Mouse (Mus musculus): ENCODE results near the gene Acr. TPM values are rescaled to one million over a fixed set of nuclear protein-coding genes. Genes with fewer than 3 reads are reported as not detected.
A peak's percentile ranks its signal among the peaks of the same experiment; 100 is the strongest.

Gene Acr
- total RNA-seq, 2 experiments from 2014 or later = 5.8 to 5.9 TPM

GRCm38 (mm10) chr15:89607888-89608287 is 39.8 kb downstream of the Acr start:
- intact Hi-C loops (cut with DNase I) = no loop called here
- DNase-seq = no peak

- DNase-seq = peak; percentile 51
- intact Hi-C loops (cut with DNase I) = loop anchor here (5.0 to 10.0 kb wide), 2 partner anchors 412 to 595 kb away; no protein-coding TSS in a partner anchor
Measured at GRCm38 (mm10) chr15:89622312-89622958, 54.3 kb downstream of the Acr start.

GRCm38 (mm10) chr15:89622959-89623625 is 55.0 kb downstream of the Acr start:
- intact Hi-C loops (cut with DNase I) = loop anchor here (5.0 to 10.0 kb wide), 2 partner anchors 412 to 594 kb away; no protein-coding TSS in a partner anchor
- no peak for DNase-seq

- intact Hi-C loops (cut with DNase I) = loop anchor here (5.0 to 10.0 kb wide), 2 partner anchors 411 to 594 kb away; no protein-coding TSS in a partner anchor
- peak; percentile 75 for DNase-seq
Measured at GRCm38 (mm10) chr15:89623626-89623959, 55.5 kb downstream of the Acr start.

Other genes with a start within 250 kb of the Acr start
- not detected for gene Adm2, start 245.6 kb upstream of the Acr start, total RNA-seq (2021)
- not detected for gene Miox, start 233.9 kb upstream of the Acr start, total RNA-seq (2021)
- gene Lmf2, start 212.7 kb upstream of the Acr start, total RNA-seq (2021) = 10 to 100 TPM; 22.9 to 36.2 TPM
- gene Ncaph2, start 212.6 kb upstream of the Acr start, total RNA-seq (2021) = 10 to 100 TPM; 86.6 to 93.2 TPM
- gene Sco2, start 194.5 kb upstream of the Acr start, total RNA-seq (2021) = 10 to 100 TPM; 25.0 to 28.7 TPM
- gene Tymp, start 191.3 kb upstream of the Acr start, total RNA-seq (2021) = under 1 TPM; 0.62 to 0.81 TPM
- 1 to 10 TPM; 1.8 to 1.9 TPM for gene Odf3b, start 189.0 kb upstream of the Acr start, total RNA-seq (2021)
- not detected for gene Klhdc7b, start 183.4 kb upstream of the Acr start, total RNA-seq (2021)
- not detected for gene Syce3, start 157.8 kb upstream of the Acr start, total RNA-seq (2021)
- 1 to 10 TPM; 4.0 to 7.6 TPM for gene Cpt1b, start 142.5 kb upstream of the Acr start, total RNA-seq (2021)
- 1 to 10 TPM; 1.8 to 3.2 TPM for gene C730034F03Rik, start 138.7 kb upstream of the Acr start, total RNA-seq (2021)
- 1 to 10 TPM in 1 of 2 experiments, under 1 TPM in 1; 0.40 to 1.3 TPM for gene Gm44502, start 138.6 kb upstream of the Acr start, total RNA-seq (2021)
- 10 to 100 TPM; 75.8 TPM for gene Chkb, start 138.4 kb upstream of the Acr start, total RNA-seq (2021)
- 100 to 1,000 TPM; 155 to 170 TPM for gene Mapk8ip2, start 114.4 kb upstream of the Acr start, total RNA-seq (2021)
- 10 to 100 TPM; 31.5 to 32.8 TPM for gene Arsa, start 90.9 kb upstream of the Acr start, total RNA-seq (2021)
- 100 to 1,000 TPM; 136 to 141 TPM for gene Shank3, start 68.7 kb upstream of the Acr start, total RNA-seq (2021)
- 10 to 100 TPM; 51.7 to 54.5 TPM for gene Rabl2, start 23.6 kb downstream of the Acr start, total RNA-seq (2021)